Mouse (Mus musculus): Measurements from ENCODE around the gene Chit1. TPM values are rescaled to one million over a fixed set of nuclear protein-coding genes. Genes with fewer than 3 reads are reported as not detected.
A peak's percentile ranks its signal among the peaks of the same experiment; 100 is the strongest.

Gene Chit1
- polyA plus RNA-seq, 1 experiment from 2014 or later, result not detected

DNA sequence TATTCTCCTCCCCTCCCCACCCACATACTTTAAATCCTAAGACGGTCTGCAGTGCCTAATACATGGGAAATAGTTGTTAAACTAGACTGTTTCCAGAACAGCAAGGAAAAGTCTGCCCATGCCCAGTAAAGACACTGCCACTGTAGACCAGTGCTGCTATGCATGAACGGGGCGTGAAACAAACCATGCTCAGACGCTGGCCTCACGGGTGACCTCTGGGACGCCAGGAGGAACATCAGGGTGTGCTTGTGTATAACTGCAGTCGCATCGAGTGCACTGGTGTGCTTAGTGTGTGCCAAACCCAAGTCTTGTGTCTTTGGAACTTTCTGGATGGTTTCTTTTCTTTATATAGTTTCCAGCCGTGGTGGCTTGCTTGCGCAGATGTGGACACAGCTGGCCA lies 36.4 kb upstream of the Chit1 start:
- peaks cover 12% of the 10 kb centered on the region; the same call in 1 of the 2 replicates for H3K36me3 ChIP-seq (ENCODE audit: inconsistent target)
- H3K27ac ChIP-seq, result no peak overlapping the region
- 95% methylated on average over 10 of the region's 10 CpGs for WGBS (ENCODE audit: missing documents)
- H3K79me2 ChIP-seq (ENCODE audit: inconsistent target), result peaks cover 30% of the 10 kb centered on the region
- H3K4me3 ChIP-seq (ENCODE audit: inconsistent target), result no peak overlapping the region

DNA sequence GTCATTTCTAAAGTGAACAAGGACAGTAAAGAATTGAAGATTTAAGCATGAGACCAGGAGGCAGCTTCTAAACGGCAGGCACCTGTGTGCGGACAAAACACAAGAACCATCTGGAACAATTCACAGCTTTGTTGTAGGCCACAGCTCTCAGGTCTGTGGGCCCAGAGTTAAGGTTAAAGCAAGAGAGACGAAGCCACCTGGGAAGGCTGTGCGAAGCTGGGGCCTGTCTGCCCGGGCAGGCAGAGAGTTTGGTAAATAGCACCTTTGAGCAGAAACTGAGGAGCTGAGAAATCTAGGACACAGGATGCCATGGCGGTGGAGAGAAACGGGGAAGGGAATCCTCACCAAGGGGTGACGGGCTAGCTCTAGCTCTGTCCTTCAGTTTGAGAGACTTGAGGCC lies 35.5 kb upstream of the Chit1 start:
- H3K27ac ChIP-seq, result no peak overlapping the region
- WGBS (ENCODE audit: missing documents), result 98% methylated on average over 8 of the region's 8 CpGs

DNA sequence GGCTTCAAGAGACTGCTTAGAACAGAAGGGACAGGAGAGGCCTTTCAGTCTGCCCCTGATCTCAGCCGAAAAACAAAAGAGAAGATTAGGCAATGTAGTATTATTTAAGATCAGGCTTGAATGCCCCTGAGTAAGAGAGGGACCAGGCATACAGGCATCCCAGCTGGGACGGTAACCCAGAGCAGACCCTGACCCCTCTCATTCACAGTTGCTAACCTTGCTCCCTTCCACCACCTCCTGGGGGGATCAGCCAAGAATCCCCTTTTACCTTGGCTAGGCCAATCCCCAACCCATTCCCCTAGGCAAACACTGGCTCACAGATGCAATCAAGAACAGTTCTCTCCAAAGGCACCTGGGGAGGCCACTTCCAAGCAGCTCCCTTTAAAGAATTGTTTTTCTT lies 34.3 kb upstream of the Chit1 start:
- Histone ChIP-seq H3K27ac (no peak overlapping the region), H3K4me3 (ENCODE audit: inconsistent target) (no peak overlapping the region), H3K36me3 (ENCODE audit: inconsistent target) (peaks cover 12% of the 10 kb centered on the region; the same call in 1 of the 2 replicates), H3K79me2 (ENCODE audit: inconsistent target) (peaks cover 30% of the 10 kb centered on the region)
- 93% methylated on average over 2 of the region's 2 CpGs for WGBS (ENCODE audit: missing documents)

More for the DNA sequence above, 35.5 kb upstream of the Chit1 start:
- Histone ChIP-seq H3K79me2 (ENCODE audit: inconsistent target) (peaks cover 30% of the 10 kb centered on the region), H3K36me3 (ENCODE audit: inconsistent target) (peaks cover 12% of the 10 kb centered on the region; the same call in 1 of the 2 replicates), H3K4me3 (ENCODE audit: inconsistent target) (no peak overlapping the region)

DNA sequence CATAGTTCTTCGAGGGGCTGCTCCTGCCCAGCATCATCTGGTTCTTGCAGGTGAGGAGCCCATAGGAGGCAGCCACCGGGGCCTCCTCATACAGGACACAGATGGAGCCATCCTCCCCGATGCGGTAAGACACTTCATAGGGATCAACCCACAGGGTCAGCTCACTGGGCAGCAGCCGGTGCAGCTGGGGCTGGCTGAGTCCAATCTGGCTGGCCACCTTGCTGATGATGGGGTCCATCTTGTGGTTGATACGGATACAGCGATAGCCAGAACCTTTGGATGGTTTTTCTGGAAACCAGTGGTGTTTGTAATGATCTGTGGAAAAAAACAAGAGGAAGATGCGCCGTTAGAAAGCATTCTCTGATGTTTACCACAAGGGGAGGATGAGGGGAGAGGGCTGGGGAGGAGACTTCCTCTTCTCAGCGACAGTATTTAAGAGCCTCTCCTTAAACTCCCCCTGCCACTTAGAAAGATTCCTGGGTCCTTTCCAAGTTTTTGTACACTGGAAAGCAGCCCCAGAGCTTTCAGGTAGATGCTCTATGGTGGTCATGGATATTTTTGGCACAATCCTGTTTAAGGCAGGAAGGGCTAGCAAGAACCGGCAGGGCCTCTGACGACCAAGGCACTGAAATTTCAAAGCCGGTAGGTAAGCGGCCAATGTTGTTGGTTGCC lies 33.5 kb upstream of the Chit1 start:
- Histone ChIP-seq H3K36me3 (ENCODE audit: inconsistent target) (peaks cover 12% of the 10 kb centered on the region; the same call in 1 of the 2 replicates), H3K79me2 (ENCODE audit: inconsistent target) (peaks cover 30% of the 10 kb centered on the region), H3K27ac (peak overlapping the region; percentile 71), H3K4me3 (ENCODE audit: inconsistent target) (peak overlapping the region; percentile 94)
- WGBS (ENCODE audit: missing documents), result 16% methylated on average over 14 of the region's 14 CpGs

DNA sequence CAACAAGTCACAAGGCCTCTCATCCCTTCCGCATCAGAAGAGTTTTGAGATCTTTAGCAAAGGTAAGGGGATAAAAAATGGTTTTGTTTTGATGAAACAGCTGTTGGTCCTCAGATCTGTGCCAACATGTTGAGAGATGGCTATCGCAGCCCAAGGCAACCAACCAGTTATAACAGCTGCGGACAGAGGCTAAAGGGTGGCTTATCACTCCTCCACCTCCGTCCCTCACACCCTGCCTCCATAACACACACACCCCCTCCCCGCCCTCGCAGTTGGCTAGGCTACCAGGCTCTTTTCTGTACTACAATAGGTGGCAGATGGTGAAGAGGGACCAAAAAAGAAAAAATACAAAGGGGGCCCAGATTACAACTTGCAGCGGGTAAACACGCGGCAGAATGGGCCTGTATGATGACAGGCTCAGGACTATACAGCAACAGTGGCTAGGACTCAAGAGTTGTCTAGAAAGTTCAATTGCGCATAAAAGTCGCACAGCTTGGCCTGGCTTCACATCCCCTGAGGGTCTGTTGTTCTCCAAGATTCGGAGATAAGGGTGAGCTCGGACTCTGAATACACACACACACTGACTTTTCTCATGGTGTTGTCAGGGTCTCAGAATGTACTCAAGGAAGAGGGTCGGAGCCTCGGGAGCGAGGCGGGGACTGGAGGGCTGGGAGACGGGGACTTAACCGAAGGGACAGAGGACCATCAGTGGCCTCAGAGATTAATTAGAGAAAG lies 32.8 kb upstream of the Chit1 start:
- Histone ChIP-seq H3K4me3 (ENCODE audit: inconsistent target) (peak overlapping the region; percentile 94), H3K36me3 (ENCODE audit: inconsistent target) (peaks cover 12% of the 10 kb centered on the region; the same call in 1 of the 2 replicates), H3K79me2 (ENCODE audit: inconsistent target) (peaks cover 30% of the 10 kb centered on the region), H3K27ac (peak overlapping the region; percentile 71)
- 2% methylated on average over 19 of the region's 19 CpGs for WGBS (ENCODE audit: missing documents)

DNA sequence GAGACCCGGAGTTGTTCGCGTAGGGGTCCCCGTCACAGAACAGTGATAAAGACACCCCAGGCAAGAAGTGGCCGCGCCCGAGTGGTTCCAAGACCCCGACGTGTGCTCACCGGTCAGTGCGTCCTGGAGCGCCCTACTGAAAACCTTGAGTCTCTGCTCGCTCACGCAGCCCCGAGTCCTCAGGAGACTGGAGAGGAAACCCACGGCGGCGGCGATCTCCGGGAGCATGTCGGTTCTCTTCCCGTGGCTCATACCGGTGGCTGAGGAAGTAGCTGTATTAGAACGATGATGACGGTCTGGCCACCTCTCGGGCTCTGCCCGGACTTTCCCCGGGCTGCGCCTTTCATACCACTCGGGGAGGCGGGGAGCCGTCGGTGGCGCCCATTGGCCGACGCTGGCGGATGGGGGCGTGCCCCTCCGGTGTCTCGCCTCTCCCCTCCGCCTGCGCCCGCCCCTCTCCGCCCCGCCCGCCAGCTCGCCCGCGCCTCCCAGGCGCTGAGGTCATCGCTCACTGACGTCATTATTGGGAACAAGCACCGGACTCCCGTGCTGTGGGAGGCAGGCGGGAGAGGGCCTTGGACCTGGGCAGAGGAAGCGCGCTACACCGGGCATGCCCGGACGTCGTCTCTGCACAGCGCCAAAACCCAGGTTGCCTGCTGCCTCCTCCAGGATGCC lies 32.1 kb upstream of the Chit1 start, which contains the start of gene Btg2:
Gene Btg2 (minus strand): TSS at position 319 of the 675 bp plus-strand sequence.
- H3K4me3 ChIP-seq (ENCODE audit: inconsistent target), result peak within 1 kb of the TSS; percentile 94
- H3K27ac ChIP-seq, result peak within 1 kb of the TSS; percentile 71
- H3K79me2 ChIP-seq (ENCODE audit: inconsistent target), result peaks cover 30% of the 10 kb centered on the region
- under 1% methylated on average over 45 of the region's 62 CpGs for WGBS (ENCODE audit: missing documents)
- peaks cover 12% of the 10 kb centered on the region; the same call in 1 of the 2 replicates for H3K36me3 ChIP-seq (ENCODE audit: inconsistent target)

DNA sequence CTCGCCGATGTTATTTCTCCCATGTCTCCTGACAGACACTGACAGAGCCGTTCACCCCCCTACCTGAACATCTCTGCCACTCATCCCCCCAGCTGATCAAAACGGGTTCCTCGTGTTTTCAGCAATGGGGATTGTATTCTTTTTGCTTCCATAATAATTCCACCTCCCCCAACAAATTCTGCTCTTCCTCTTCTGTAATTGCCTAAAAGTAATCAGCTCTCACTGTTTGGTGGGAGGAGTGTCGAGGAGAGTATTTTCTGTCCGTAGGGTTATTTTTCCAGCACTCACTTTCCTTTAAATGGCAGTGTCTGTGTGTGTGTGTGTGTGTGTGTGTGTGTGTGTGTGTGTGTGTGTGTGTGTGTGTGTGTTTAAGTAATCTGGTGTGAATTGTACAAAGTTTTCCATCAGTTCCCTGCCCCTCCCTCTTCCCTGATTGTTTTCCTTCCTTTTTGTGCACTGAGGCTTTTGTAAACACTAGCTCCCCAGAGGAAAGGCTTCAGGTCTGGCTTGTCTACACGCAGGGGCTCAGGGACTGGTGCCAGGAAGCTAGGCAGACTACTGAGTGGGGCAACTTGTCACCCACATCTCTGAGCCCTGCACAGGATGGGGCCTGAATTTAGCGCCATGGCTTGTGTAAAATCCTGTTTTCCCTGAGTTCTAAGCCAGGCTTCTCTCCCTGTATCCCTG lies 31.4 kb upstream of the Chit1 start:
- H3K4me3 ChIP-seq (ENCODE audit: inconsistent target), result no peak overlapping the region
- WGBS (ENCODE audit: missing documents), result 13% methylated on average over 7 of the region's 9 CpGs
- H3K27ac ChIP-seq, result peak overlapping the region; percentile 45

DNA sequence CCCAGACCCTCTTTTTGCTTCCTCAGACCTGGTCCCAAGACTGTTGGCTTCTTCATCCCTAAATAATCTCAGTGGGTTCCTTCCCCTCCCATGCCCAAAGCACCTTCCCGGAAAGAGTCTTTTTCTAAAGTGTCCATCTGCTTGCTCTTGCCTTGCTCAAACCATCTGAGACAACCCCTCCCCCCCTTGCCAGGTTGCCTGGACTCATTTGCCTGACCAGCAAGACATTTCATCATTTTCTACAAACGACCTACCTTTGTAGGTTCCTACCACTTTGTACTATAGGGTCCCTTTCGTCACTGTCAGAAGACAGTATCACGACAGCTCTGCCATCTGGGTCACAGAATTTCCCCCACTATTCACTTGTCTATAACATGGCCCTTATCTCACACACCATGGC lies 30.6 kb upstream of the Chit1 start:
- H3K4me3 ChIP-seq (ENCODE audit: inconsistent target), result no peak overlapping the region
- H3K36me3 ChIP-seq (ENCODE audit: inconsistent target), result peaks cover 12% of the 10 kb centered on the region; the same call in 1 of the 2 replicates
- 89% methylated on average over 3 of the region's 4 CpGs for WGBS (ENCODE audit: missing documents)
- peaks cover 30% of the 10 kb centered on the region for H3K79me2 ChIP-seq (ENCODE audit: inconsistent target)
- no peak overlapping the region for H3K27ac ChIP-seq

More for the DNA sequence above, 31.4 kb upstream of the Chit1 start:
- Histone ChIP-seq H3K79me2 (ENCODE audit: inconsistent target) (peaks cover 30% of the 10 kb centered on the region), H3K36me3 (ENCODE audit: inconsistent target) (peaks cover 12% of the 10 kb centered on the region; the same call in 1 of the 2 replicates)

DNA sequence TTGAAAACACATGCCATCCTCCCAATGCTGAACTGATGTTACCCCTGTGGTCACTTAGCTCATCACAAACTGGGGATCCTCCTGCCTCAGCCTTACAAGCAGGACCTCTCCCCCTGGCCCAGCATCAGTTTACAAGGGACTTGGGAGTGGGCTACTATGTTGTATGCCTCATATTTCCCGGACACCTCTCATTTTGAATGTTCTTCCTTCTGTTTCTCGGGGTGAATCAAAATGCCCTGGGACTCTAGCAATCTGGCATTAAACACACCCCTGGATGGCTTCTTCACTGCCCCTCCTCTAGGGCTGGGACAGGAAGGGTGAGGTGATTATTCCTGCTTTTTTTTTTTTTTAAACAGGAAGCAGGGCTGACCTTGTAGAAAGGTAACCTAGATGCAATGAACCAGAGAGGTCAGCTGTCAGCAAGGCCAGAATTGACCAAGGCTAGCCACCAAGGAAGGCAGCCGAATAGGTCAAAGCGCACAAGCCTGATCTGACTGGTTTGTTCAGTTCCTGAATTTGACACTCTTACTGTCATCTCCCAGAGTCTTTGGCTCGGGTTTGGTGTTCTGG lies 30.1 kb upstream of the Chit1 start:
- peaks cover 12% of the 10 kb centered on the region; the same call in 1 of the 2 replicates for H3K36me3 ChIP-seq (ENCODE audit: inconsistent target)
- H3K27ac ChIP-seq, result no peak overlapping the region
- H3K79me2 ChIP-seq (ENCODE audit: inconsistent target), result peaks cover 29% of the 10 kb centered on the region
- 94% methylated on average over 5 of the region's 5 CpGs for WGBS (ENCODE audit: missing documents)
- H3K4me3 ChIP-seq (ENCODE audit: inconsistent target), result no peak overlapping the region

DNA sequence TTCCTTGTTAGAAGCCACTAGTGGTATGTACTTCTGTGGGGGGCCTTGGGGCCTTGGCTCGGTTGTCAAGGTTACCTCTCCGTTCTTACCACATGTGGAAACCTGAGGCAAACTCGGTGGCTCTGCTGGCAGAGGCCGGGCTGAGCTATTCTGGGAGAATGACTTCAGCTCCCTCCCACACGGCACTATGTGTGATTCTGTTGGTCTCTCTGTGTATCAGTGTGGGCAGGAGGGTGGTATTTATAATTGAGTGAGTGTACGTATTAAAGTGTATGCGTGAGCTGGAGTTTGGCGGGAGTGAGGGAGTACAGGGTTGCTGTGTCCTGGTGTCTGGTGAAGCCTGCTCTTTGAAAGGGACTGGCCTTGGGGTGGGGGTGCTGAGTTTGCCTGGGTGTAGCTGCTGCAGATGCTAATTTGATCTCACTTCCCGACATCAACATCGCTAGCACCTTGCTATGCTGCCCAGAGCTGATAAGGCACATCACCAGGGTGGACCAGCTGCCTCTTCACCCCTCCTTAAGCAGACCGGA lies 28.0 kb upstream of the Chit1 start:
- WGBS (ENCODE audit: missing documents), result 58% methylated on average over 11 of the region's 11 CpGs
- Histone ChIP-seq H3K36me3 (ENCODE audit: inconsistent target) (no peaks in the 10 kb centered on the region), H3K27ac (no peak overlapping the region), H3K79me2 (ENCODE audit: inconsistent target) (peaks cover 8% of the 10 kb centered on the region), H3K4me3 (ENCODE audit: inconsistent target) (no peak overlapping the region)

DNA sequence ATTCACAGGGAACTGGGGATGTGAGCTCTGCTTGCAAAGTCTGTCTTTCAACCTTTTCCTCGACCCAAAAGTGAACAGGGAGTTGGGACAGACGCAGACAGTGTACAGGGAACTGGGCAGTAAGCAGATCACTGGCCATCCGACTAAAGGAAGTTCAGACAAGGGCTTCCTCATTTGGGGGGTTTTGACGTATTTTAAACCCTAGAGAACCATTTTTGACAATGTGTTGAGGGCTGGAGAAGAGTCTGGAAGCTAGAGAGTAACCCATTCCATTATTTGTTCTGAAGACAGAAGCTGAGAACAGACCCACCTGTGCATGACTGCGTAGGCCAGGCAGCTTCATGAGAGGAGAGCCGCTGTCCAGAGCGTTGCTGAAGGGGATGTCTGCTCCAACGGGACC lies 27.4 kb upstream of the Chit1 start:
- Histone ChIP-seq H3K27ac (no peak overlapping the region), H3K36me3 (ENCODE audit: inconsistent target) (no peaks in the 10 kb centered on the region), H3K79me2 (ENCODE audit: inconsistent target) (peaks cover 2% of the 10 kb centered on the region), H3K4me3 (ENCODE audit: inconsistent target) (no peak overlapping the region)
- 50% methylated on average over 8 of the region's 8 CpGs for WGBS (ENCODE audit: missing documents)

DNA sequence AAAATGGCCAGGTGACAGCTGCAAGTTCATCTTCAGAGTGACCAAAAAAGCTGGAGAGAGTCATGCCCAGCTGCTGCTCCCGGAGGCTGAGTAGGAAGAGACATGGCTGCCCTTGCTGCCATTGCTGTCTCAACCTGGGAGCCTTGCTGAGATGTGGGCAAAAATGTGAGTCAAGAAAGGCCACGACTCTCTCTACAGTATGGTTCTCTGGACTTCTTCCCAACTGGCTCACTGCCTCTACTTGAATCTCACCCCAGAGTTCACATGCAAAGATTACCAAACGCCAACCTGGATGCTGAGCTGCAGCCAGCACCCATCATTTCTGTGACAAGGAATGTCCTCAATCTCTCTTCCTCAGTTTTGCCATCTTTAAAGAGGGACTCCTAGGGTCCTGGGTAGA lies 26.9 kb upstream of the Chit1 start:
- Histone ChIP-seq H3K79me2 (ENCODE audit: inconsistent target) (no peaks in the 10 kb centered on the region), H3K36me3 (ENCODE audit: inconsistent target) (no peaks in the 10 kb centered on the region), H3K4me3 (ENCODE audit: inconsistent target) (no peak overlapping the region), H3K27ac (no peak overlapping the region)
- 87% methylated on average over 3 of the region's 3 CpGs for WGBS (ENCODE audit: missing documents)

DNA sequence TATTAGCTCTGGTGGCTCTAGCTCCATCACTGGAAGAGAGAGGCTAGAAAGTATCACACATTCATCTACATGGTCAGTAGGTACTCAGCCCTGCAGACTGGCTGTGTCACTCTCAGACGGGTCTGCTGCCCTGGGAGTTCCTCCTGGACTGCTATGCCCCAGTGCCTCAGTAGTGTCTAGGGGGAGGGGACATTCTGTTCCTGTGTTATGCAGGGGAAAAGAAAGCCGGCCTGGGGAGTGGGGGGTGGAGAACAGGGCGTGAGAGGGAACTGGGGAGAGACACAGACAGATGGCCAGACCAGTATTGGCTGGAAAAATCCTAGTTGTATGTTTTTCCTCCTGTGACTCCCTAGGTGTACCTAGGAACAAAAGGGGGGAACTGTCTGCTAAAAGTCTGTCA lies 25.0 kb upstream of the Chit1 start:
- no peaks in the 10 kb centered on the region for H3K79me2 ChIP-seq (ENCODE audit: inconsistent target)
- H3K27ac ChIP-seq, result no peak overlapping the region
- H3K36me3 ChIP-seq (ENCODE audit: inconsistent target), result no peaks in the 10 kb centered on the region
- WGBS (ENCODE audit: missing documents), result 59% methylated on average over 2 of the region's 3 CpGs
- H3K4me3 ChIP-seq (ENCODE audit: inconsistent target), result no peak overlapping the region

Data from macrophage (primary cell).